Mouse (Mus musculus): ENCODE data around the gene Grk4. TPM values are rescaled to one million over a fixed set of nuclear protein-coding genes. Genes with fewer than 3 reads are reported as not detected.
"Not testable (repeated sequence)": the region's sequence is repeated elsewhere in the genome, so short reads cannot be mapped to it uniquely, and the experiment has no call there.

Grk4 gene
- polyA plus RNA-seq, 1 experiment from 2014 or later, result 3.7 TPM

DNA sequence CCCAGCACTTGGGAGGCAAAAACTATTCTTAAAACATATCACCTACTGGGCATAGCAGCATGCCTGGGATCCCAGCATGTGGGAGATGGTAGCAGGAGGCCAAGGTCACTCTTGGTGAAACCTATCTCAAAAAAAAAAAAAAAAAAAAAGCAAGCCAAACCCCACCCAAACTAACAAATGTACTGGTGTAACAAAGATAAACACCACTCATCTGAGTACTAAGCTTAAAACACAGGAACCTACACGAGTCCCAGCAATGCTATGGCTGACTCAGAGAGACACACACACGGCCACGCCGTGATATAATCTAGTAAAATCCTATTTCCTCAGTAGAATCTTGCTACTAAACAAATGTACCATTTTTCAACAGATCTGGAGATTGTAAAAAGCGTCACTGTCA lies 7.2 kb upstream of the Grk4 start:
- no peak overlapping the region for H3K9ac ChIP-seq (replicated peaks)
- no peaks in the 10 kb centered on the region for H3K27me3 ChIP-seq (replicated peaks)
- H3K4me2 ChIP-seq, result no peak overlapping the region
- no peak overlapping the region for H3K4me3 ChIP-seq (replicated peaks)
- WGBS, result 94% methylated on average over 5 of the region's 5 CpGs
- peaks cover 90% of the 10 kb centered on the region for H3K36me3 ChIP-seq
- no peak for ATAC-seq (ENCODE audit: low FRiP score)
- no peaks in the 10 kb centered on the region for H3K4me1 ChIP-seq
- no peaks in the 10 kb centered on the region for H3K9me3 ChIP-seq (replicated peaks)
- H3K27ac ChIP-seq (replicated peaks), result no peak overlapping the region

DNA sequence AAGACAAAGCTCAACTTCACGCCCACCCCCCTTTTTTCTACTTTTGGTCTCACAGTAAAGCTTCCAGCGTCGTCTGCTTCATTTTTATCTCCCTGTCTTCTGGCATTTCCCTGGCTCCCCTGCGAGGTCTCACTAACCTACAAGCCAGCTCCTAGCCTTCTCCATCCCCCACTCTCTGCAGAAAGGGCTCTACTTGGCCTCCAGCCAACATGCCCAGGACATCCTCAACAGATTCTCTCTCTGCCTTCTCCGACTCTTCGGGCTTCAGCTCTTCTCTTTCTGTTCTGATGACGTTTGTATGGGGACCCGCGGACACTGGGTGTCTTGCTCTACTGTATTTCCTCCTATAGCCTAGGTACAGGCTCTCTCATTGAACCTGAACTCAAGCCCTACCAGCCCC lies 5.3 kb upstream of the Grk4 start:
- H3K27me3 ChIP-seq (replicated peaks), result no peaks in the 10 kb centered on the region
- peaks cover 73% of the 10 kb centered on the region for H3K36me3 ChIP-seq
- peaks cover 11% of the 10 kb centered on the region for H3K4me1 ChIP-seq
- H3K4me3 ChIP-seq (replicated peaks), result no peak overlapping the region
- no peak overlapping the region for H3K4me2 ChIP-seq
- WGBS, result 86% methylated on average over 9 of the region's 9 CpGs
- no peaks in the 10 kb centered on the region for H3K9me3 ChIP-seq (replicated peaks)
- no peak overlapping the region for H3K9ac ChIP-seq (replicated peaks)
- H3K27ac ChIP-seq (replicated peaks), result no peak overlapping the region
- no peak for ATAC-seq (ENCODE audit: low FRiP score)

DNA sequence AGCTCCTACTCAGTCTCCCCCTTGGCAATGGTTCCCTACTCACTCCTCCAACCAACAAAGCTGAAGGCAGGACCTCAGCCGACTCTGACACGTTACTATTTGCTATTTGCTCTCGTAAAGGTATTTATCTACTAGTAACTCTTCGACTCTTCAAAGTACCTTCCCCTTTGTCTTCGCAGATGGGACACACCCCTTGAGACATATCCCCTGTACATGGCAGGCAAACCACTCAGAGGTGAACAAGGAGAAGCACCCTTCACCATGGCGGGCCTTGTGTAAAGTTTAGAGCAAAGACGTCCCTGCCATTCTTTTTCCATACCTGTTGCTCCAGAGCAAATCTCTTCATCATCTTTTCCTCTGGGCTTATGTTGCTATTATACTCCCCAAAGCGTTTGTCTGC lies 2.6 kb upstream of the Grk4 start:
- no peak for ATAC-seq (ENCODE audit: low FRiP score)
- no peak overlapping the region for H3K4me2 ChIP-seq
- WGBS, result 96% methylated on average over 8 of the region's 8 CpGs

DNA sequence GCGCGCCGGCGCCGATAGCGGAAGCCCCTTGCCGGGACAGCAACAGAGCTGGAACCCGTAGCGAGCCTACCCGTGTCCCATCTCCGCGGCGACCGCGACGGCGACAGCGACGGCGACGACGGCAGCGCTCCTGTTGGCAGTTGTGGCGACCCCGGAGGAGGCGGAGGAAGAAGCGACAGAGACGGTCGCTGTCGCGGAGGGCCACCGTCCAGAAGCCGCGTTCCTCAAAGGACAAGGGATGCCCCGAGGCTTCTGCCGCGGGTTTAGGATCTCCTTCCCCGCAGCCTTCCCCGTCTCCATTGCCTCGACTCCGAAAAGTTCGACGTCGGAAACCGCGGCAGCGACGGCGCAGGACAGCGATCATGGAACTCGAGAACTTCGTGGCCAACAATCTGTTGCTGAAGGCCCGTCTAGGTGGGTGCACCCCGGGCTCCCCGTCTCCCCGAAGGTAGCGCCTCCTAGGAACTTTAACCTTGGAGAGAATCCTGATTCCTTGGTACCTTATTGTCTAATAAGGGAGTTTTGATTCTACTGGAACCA lies 482 bp downstream of the Grk4 start:
- peak overlapping the region; percentile 68 for H3K4me3 ChIP-seq (replicated peaks)
- H3K27ac ChIP-seq (replicated peaks), result peak overlapping the region; percentile 83
- H3K9ac ChIP-seq (replicated peaks), result peak overlapping the region; percentile 50
- H3K4me1 ChIP-seq, result peaks cover 22% of the 10 kb centered on the region
- WGBS, result under 1% methylated on average over 56 of the region's 57 CpGs
- H3K27me3 ChIP-seq (replicated peaks), result no peaks in the 10 kb centered on the region
- peaks cover 15% of the 10 kb centered on the region for H3K36me3 ChIP-seq
- H3K9me3 ChIP-seq (replicated peaks), result no peaks in the 10 kb centered on the region
- H3K4me2 ChIP-seq, result peak overlapping the region; percentile 62
- ATAC-seq (ENCODE audit: low FRiP score), result no peak

More for the DNA sequence above, 2.6 kb upstream of the Grk4 start:
- H3K9ac ChIP-seq (replicated peaks), result no peak overlapping the region
- no peak overlapping the region for H3K27ac ChIP-seq (replicated peaks)
- H3K36me3 ChIP-seq, result peaks cover 46% of the 10 kb centered on the region
- no peak overlapping the region for H3K4me3 ChIP-seq (replicated peaks)
- H3K4me1 ChIP-seq, result peaks cover 22% of the 10 kb centered on the region
- H3K27me3 ChIP-seq (replicated peaks), result no peaks in the 10 kb centered on the region
- no peaks in the 10 kb centered on the region for H3K9me3 ChIP-seq (replicated peaks)

DNA sequence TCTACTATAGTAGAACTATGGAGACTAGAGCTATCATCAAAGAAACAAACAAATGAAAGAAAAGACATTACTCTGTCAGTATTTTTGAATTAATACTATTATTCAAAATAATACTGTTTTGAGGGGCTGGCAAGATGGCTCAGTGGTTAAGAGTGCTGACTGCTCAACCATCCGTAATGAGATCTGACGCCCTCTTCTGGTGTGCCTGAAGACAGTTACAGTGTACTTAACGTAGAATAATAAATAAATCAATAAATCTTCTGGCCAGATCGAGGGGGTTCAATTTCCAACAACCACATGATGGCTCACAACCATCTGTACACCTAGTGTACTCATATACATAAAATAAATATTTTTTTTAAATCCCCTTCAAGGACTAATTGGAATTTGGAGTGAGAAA lies 1.7 kb downstream of the Grk4 start:
- Histone ChIP-seq H3K27me3 (replicated peaks) (no peaks in the 10 kb centered on the region), H3K9me3 (replicated peaks) (no peaks in the 10 kb centered on the region), H3K36me3 (peaks cover 7% of the 10 kb centered on the region), H3K27ac (replicated peaks) (no peak overlapping the region), H3K4me2 (no peak overlapping the region), H3K4me3 (replicated peaks) (no peak overlapping the region), H3K9ac (replicated peaks) (no peak overlapping the region), H3K4me1 (peaks cover 22% of the 10 kb centered on the region)
- 82% methylated on average over 4 of the region's 4 CpGs for WGBS
- no peak for ATAC-seq (ENCODE audit: low FRiP score)

DNA sequence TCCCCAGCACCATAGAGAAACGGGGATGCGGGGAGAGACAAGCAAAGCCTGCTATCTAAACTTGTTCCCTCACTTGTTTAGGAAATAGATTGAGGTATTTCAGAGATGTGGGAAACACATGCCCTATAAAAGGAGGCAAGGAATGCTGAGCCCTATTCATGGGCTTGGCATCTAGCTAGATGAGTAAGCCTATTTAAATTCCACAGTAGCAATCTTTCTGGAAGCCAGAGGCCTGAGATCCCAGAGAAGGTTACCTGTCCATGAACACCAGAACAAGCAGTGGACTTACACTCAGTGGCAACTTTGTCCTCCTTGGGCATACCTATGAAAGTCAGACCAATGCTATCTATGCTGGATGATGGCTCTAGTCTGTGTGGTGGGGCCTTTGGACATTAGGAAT lies 3.1 kb downstream of the Grk4 start:
- H3K9me3 ChIP-seq (replicated peaks), result no peaks in the 10 kb centered on the region
- no peak overlapping the region for H3K4me2 ChIP-seq
- H3K36me3 ChIP-seq, result no peaks in the 10 kb centered on the region
- peaks cover 21% of the 10 kb centered on the region for H3K4me1 ChIP-seq
- WGBS, result 98% methylated on average over 2 of the region's 2 CpGs
- no peak overlapping the region for H3K27ac ChIP-seq (replicated peaks)
- H3K27me3 ChIP-seq (replicated peaks), result no peaks in the 10 kb centered on the region
- ATAC-seq (ENCODE audit: low FRiP score), result no peak
- H3K4me3 ChIP-seq (replicated peaks), result no peak overlapping the region
- H3K9ac ChIP-seq (replicated peaks), result no peak overlapping the region

DNA sequence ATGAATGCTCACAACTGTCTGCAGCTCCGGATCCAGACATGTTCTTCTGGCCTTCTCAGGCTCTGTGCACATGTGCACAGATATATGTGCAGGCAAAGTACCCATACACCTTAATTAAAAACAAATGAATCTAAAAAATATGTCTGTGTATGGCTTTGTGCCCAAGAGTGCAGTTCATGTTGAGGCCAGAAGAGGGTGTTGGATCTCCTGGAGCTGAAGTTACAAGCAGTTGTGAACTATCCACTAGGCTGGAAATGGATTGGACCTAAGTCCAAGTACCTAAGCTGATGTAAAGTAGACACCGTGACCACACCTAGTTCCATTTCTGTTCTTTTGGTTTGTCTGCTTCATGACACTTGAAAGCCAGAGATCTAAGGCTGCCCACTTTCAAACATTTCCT lies 9.3 kb downstream of the Grk4 start:
- H3K4me1 ChIP-seq, result no peaks in the 10 kb centered on the region
- H3K9me3 ChIP-seq (replicated peaks), result no peaks in the 10 kb centered on the region
- H3K27ac ChIP-seq (replicated peaks), result no peak overlapping the region
- H3K4me3 ChIP-seq (replicated peaks), result no peak overlapping the region
- 82% methylated on average over 2 of the region's 2 CpGs for WGBS
- no peaks in the 10 kb centered on the region for H3K27me3 ChIP-seq (replicated peaks)
- no peaks in the 10 kb centered on the region for H3K36me3 ChIP-seq
- no peak overlapping the region for H3K4me2 ChIP-seq
- ATAC-seq (ENCODE audit: low FRiP score), result no peak
- no peak overlapping the region for H3K9ac ChIP-seq (replicated peaks)

DNA sequence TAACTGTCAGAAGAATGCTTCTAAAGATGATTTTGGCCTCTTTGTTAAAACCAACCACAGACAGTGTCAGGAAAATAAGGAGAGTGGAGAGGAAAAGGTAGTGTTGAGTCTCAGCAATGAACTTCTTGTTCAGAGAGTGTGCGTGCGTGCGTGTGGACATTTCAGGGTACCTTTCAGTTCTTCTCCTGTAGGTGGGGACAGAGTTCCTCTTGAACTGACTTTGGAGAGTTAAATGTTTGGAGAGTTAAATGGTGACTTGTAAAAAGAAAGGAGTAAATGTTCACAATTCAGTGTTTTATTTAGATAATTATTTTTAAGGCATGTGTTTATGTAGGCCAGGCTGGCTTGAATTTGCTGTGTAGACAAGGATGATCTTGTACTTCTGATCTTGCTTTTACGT lies 10.1 kb downstream of the Grk4 start:
- no peak overlapping the region for H3K4me3 ChIP-seq (replicated peaks)
- H3K27ac ChIP-seq (replicated peaks), result no peak overlapping the region
- no peak overlapping the region for H3K9ac ChIP-seq (replicated peaks)
- H3K9me3 ChIP-seq (replicated peaks), result no peaks in the 10 kb centered on the region
- H3K27me3 ChIP-seq (replicated peaks), result no peaks in the 10 kb centered on the region
- no peak overlapping the region for H3K4me2 ChIP-seq
- H3K4me1 ChIP-seq, result no peaks in the 10 kb centered on the region
- H3K36me3 ChIP-seq, result no peaks in the 10 kb centered on the region
- WGBS, result 81% methylated on average over 4 of the region's 4 CpGs
- no peak for ATAC-seq (ENCODE audit: low FRiP score)

DNA sequence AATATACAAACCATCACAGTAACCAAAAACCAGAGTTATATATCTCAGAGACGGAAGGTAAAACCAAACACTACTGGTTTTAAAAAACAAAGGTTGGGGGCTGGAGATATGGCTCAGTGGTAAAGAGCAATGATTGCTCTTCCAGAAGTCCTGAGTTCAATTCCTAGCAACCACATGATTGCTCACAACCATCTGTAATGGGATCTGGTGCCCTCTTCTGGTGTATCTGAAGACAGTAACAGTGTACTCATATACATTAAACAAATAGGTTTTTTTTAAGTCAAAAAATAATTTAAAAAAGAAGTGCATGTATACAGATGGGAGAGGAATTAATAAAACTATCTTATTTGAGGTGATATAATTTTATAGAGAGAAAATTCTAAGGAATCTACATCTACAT lies 29.7 kb downstream of the Grk4 start:
- no peaks in the 10 kb centered on the region for H3K27me3 ChIP-seq (replicated peaks)
- no peak overlapping the region for H3K27ac ChIP-seq (replicated peaks)
- H3K4me2 ChIP-seq, result no peak overlapping the region
- no peak overlapping the region for H3K9ac ChIP-seq (replicated peaks)
- H3K36me3 ChIP-seq, result no peaks in the 10 kb centered on the region
- no peak overlapping the region for H3K4me3 ChIP-seq (replicated peaks)
- H3K4me1 ChIP-seq, result no peaks in the 10 kb centered on the region
- H3K9me3 ChIP-seq (replicated peaks), result no peaks in the 10 kb centered on the region
- ATAC-seq (ENCODE audit: low FRiP score), result no peak
- 98% methylated on average over 1 of the region's 1 CpGs for WGBS

DNA sequence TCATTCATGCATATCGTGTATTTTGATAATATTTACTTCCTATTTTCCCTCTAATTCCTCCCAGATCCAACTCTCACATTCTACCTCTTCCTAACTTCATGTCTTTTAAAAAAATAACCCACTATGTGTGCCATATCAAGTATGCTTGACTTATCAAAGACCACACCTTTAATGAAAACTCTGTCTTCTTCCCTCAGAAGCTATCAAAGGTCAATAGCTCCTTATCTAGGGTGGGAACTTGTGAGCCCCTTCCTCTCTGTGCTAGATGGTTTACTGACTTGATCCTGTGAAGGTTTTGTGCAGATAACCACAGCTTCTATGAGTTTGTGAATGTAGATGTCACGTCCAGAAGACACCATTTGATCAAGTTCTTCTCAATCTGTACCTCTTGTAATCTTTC lies 32.6 kb downstream of the Grk4 start:
- no peaks in the 10 kb centered on the region for H3K36me3 ChIP-seq
- H3K4me1 ChIP-seq, result no peaks in the 10 kb centered on the region
- no peaks in the 10 kb centered on the region for H3K9me3 ChIP-seq (replicated peaks)
- H3K9ac ChIP-seq (replicated peaks), result no peak overlapping the region
- H3K27ac ChIP-seq (replicated peaks), result no peak overlapping the region
- H3K27me3 ChIP-seq (replicated peaks), result no peaks in the 10 kb centered on the region
- H3K4me2 ChIP-seq, result no peak overlapping the region
- H3K4me3 ChIP-seq (replicated peaks), result no peak overlapping the region
- no peak for ATAC-seq (ENCODE audit: low FRiP score)
- 68% methylated on average over 2 of the region's 2 CpGs for WGBS

DNA sequence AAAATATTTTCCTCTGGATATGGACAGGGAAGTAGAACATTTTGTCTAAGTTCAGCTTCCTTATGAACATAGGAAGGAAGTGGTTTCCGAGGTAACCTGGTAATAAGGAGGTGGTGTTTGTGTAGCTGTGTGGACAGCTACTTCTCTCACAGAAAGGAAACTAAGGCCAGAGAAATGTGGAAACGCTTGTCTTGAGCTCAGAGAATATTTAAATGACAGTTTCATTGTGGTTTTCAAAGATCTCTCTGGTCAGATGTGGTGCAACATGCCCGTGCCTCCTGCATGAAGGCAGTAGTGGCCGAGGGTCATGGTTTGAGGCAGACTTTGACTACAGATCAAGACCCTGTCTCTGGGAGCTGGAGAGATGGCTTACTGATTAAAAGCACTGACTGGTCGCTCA lies 35.3 kb downstream of the Grk4 start:
- no peaks in the 10 kb centered on the region for H3K27me3 ChIP-seq (replicated peaks)
- WGBS, result 80% methylated on average over 5 of the region's 5 CpGs
- no peak overlapping the region for H3K4me2 ChIP-seq
- no peak overlapping the region for H3K9ac ChIP-seq (replicated peaks)
- H3K4me1 ChIP-seq, result no peaks in the 10 kb centered on the region
- H3K9me3 ChIP-seq (replicated peaks), result no peaks in the 10 kb centered on the region
- H3K27ac ChIP-seq (replicated peaks), result no peak overlapping the region
- H3K36me3 ChIP-seq, result no peaks in the 10 kb centered on the region
- no peak for ATAC-seq (ENCODE audit: low FRiP score)
- H3K4me3 ChIP-seq (replicated peaks), result no peak overlapping the region

DNA sequence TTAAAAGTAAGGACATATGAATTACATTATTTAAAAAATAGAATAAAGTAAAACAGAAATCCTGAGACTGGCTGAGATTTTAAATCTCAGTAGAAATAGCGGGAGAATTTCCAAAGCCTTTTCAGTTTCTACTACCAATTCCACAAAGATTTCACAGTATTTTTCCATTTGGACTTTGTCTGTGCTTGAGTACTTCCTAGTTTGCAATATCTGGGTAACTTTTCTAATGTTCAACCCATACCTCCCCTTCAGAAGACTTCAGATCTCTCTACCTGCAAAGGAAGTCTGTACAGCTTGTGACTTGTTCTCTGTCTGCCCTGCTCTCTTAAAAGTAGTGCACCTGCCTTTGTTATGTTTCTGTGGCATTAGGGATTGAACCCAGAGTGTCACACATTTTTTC lies 48.3 kb downstream of the Grk4 start:
- ATAC-seq (ENCODE audit: low FRiP score), result no peak
- H3K27me3 ChIP-seq (replicated peaks), result no peaks in the 10 kb centered on the region
- H3K4me2 ChIP-seq, result no peak overlapping the region
- no peak overlapping the region for H3K27ac ChIP-seq (replicated peaks)
- no peaks in the 10 kb centered on the region for H3K9me3 ChIP-seq (replicated peaks)
- no peak overlapping the region for H3K9ac ChIP-seq (replicated peaks)
- H3K36me3 ChIP-seq, result no peaks in the 10 kb centered on the region
- WGBS, result 93% methylated on average over 1 of the region's 1 CpGs
- H3K4me3 ChIP-seq (replicated peaks), result no peak overlapping the region
- no peaks in the 10 kb centered on the region for H3K4me1 ChIP-seq

DNA sequence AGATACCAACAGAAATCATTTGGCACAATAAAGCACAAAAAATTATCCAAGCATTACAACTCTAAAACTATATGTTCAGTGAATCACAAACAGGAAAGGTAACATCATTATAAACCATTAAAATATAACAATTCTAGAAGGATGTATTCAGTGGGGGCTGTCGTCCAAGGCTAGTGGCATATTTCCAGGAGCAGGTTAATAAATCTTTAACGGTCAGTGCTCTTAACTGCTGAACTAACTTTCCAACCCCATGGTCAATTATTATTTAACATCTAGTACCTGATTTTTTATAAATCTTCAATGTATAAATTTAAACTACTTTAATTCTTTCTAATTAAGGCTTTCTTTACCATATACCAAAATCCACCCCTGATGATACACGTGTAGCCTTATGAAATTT lies 54.2 kb downstream of the Grk4 start:
- not testable (repeated sequence) for H3K9ac ChIP-seq (replicated peaks); ATAC-seq (ENCODE audit: low FRiP score); H3K27ac ChIP-seq (replicated peaks); H3K4me2 ChIP-seq; H3K4me1 ChIP-seq; H3K27me3 ChIP-seq (replicated peaks); H3K9me3 ChIP-seq (replicated peaks); H3K4me3 ChIP-seq (replicated peaks); H3K36me3 ChIP-seq
- WGBS, result 74% methylated on average over 3 of the region's 3 CpGs
